Mouse (Mus musculus) gastrocnemius, postnatal 4 days (tissue): ENCODE data around the gene Hpn. TPM values are rescaled to one million over a fixed set of nuclear protein-coding genes. Genes with fewer than 3 reads are reported as not detected.

ENCODE experiments used
- DNase-seq, 2 experiments: peaks; one replicate each; pipeline ENCODE4 v3.0.0; 2021 to 2022; ENCODE audit warnings: low spot score in 2 of 2, mixed read lengths in 2 of 2
- long read RNA-seq, 2 experiments: library from polyadenylated mRNA; stranded (forward); transcript quantifications; one replicate each; pipeline ENCODE4 v2.0.0; 2021
- total RNA-seq, 2 experiments: library from RNA; stranded (reverse); gene quantifications; 2 replicates each; pipeline ENCODE4 v1.2.3; 2021

The Hpn gene
- 1 to 10 TPM; 3.9 to 4.2 TPM for total RNA-seq
- long read RNA-seq, experiment 1 = 0 reads
- long read RNA-seq, experiment 2, partial matches to known transcripts = 0 of 1 reads
- long read RNA-seq, experiment 2, other reads (novel, unspliced or antisense) = 1 of 1 reads

- DNase-seq = no peak
Measured at GRCm38 (mm10) chr7:31115182-31115581, at the start of gene Hpn. TSS of gene Hpn (minus strand) at chr7:31115290.

- DNase-seq = no peak
Measured at GRCm38 (mm10) chr7:31164748-31165147, 49.7 kb upstream of the Hpn start.

GRCm38 (mm10) chr7:31163666-31164577 lies 48.8 kb upstream of the Hpn start:
- no peak for DNase-seq

- DNase-seq = no peak
Measured at GRCm38 (mm10) chr7:31162324-31162723, 47.2 kb upstream of the Hpn start.

GRCm38 (mm10) chr7:31161831-31162230 lies 46.7 kb upstream of the Hpn start:
- no peak for DNase-seq

- DNase-seq = no peak
Measured at GRCm38 (mm10) chr7:31161246-31161645, 46.2 kb upstream of the Hpn start.

- no peak for DNase-seq
Measured at GRCm38 (mm10) chr7:31160763-31161162, 45.7 kb upstream of the Hpn start.

- no peak for DNase-seq
Measured at GRCm38 (mm10) chr7:31156034-31156928, 41.2 kb upstream of the Hpn start.

GRCm38 (mm10) chr7:31155296-31156033 lies 40.4 kb upstream of the Hpn start, which contains the start of gene Gramd1a:
TSS of gene Gramd1a (minus strand) at chr7:31155896.
- DNase-seq = no peak

GRCm38 (mm10) chr7:31153536-31154320 lies 38.6 kb upstream of the Hpn start:
- no peak for DNase-seq

- DNase-seq = peak; percentile 46 to 71
Measured at GRCm38 (mm10) chr7:31151301-31152241, 36.5 kb upstream of the Hpn start.

GRCm38 (mm10) chr7:31150566-31151300 lies 35.6 kb upstream of the Hpn start:
- peak; percentile 89 to 90 for DNase-seq

- no peak for DNase-seq
Measured at GRCm38 (mm10) chr7:31149751-31150565, 34.9 kb upstream of the Hpn start.

- DNase-seq = no peak
Measured at GRCm38 (mm10) chr7:31149271-31149670, 34.2 kb upstream of the Hpn start.

GRCm38 (mm10) chr7:31148756-31149155 lies 33.7 kb upstream of the Hpn start:
- peak in 1 of 2 experiments; percentile 64 for DNase-seq

GRCm38 (mm10) chr7:31148086-31148485 lies 33.0 kb upstream of the Hpn start:
- no peak for DNase-seq

- no peak for DNase-seq
Measured at GRCm38 (mm10) chr7:31145596-31146160, 30.6 kb upstream of the Hpn start.
